Mouse (Mus musculus): ENCODE measurements around the gene Rassf1. TPM values are rescaled to one million over a fixed set of nuclear protein-coding genes. Genes with fewer than 3 reads are reported as not detected.

Rassf1 gene
- total and polyA plus RNA-seq, 3 experiments: 11.6 to 17.7 (median 15.3) TPM

DNA sequence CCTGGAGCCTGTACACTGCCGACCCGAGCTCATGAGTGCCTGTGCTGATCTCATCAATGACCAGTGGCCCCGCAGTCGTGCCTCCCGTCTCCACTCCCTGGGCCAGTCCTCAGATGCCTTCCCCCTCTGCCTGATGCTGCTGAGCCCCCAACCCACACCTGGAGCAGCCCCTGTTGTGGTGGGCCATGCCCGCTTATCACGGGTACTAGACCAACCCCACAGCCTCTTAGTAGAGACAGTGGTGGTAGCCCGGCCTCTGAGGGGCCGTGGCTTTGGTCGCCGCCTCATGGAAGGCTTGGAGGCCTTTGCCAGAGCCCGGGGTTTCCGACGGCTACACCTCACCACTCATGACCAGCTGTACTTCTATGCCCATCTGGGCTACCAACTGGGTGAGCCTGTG is 31.8 kb downstream of the Rassf1 start:
- Histone ChIP-seq H3K79me2 (replicated peaks; ENCODE audit: control insufficient read depth, extremely low read depth, insufficient read depth, poor library complexity, severe bottlenecking) (peaks cover 5% of the 10 kb centered on the region), H3K4me3 (replicated peaks in 1 of 3; ENCODE audit: low read depth in 2 of 3, low read length in 2 of 3, poor library complexity in 1 of 3) (no peak overlapping the region), H3K4me1 (ENCODE audit: control insufficient read depth in 1 of 2, insufficient read depth in 2 of 2) (peaks cover 11 to 38% of the 10 kb centered on the region in 2 experiments), H3K4me2 (ENCODE audit: insufficient read depth, low read depth, poor library complexity, severe bottlenecking) (no peak overlapping the region), H3K36me3 (replicated peaks in 1 of 2; ENCODE audit: control insufficient read depth in 1 of 2, insufficient read depth in 1 of 2, low read length in 1 of 2) (peaks cover 8 to 33% of the 10 kb centered on the region in 2 experiments), H3K9ac (ENCODE audit: insufficient read depth, low read depth) (no peak overlapping the region), H3K27me3 (replicated peaks) (no peaks in the 10 kb centered on the region), H3K9me3 (replicated peaks; ENCODE audit: low read length) (no peaks in the 10 kb centered on the region), H3K27ac (ENCODE audit: insufficient read depth, low read depth) (no peak overlapping the region)
- in situ Hi-C loops (cut with MboI; ENCODE audit: low pct_ligation_motif_present, low pct_unique_long_range_greater_than_20kb, low sequenced_read_pairs) (no loop called here), dilution Hi-C loops (cut with MboI; ENCODE audit: extremely low pct_ligation_motif_present, extremely low pct_unique_long_range_greater_than_20kb, low sequenced_read_pairs) (no loop called here)
- TF ChIP-seq NRF1 (IDR thresholded peaks at IDR 0.05; ENCODE audit: low read depth, low read length): no peak
- no peak for TF ChIP-seq MAFK (IDR thresholded peaks at IDR 0.05; ENCODE audit: insufficient replicate concordance, low read length)
- TF ChIP-seq RAD21 (IDR thresholded peaks at IDR 0.05; ENCODE audit: low read depth, low read length): no peak
- TF ChIP-seq POLR2A (IDR thresholded peaks at IDR 0.05; ENCODE audit: low read depth, low read length): no peak
- TF ChIP-seq ZKSCAN1 (IDR thresholded peaks at IDR 0.05; ENCODE audit: borderline replicate concordance, low read depth, low read length): no peak
- TF ChIP-seq GABPA (IDR thresholded peaks at IDR 0.05; ENCODE audit: insufficient replicate concordance, low read depth, low read length): no peak
- TF ChIP-seq CHD2 (IDR thresholded peaks at IDR 0.05; ENCODE audit: low read length): no peak
- TF ChIP-seq SIN3A (IDR thresholded peaks at IDR 0.05; ENCODE audit: low read length): no peak
- no peak for TF ChIP-seq PAX5 (IDR thresholded peaks at IDR 0.05; ENCODE audit: low read length)
- no peak for TF ChIP-seq SMC3 (IDR thresholded peaks at IDR 0.05; ENCODE audit: low read depth, low read length)
- no peak for TF ChIP-seq MAX (IDR thresholded peaks at IDR 0.05; ENCODE audit: low read length)
- no peak for TF ChIP-seq UBTF (IDR thresholded peaks at IDR 0.05; ENCODE audit: low read depth, low read length)
- no peak for TF ChIP-seq CTCF (conservative IDR thresholded peaks at IDR 0.05 in 1 of 2, IDR thresholded peaks at IDR 0.05 in 1 of 2; ENCODE audit: low read depth in 2 of 2, low read length in 2 of 2)
- no peak for TF ChIP-seq NELFE (IDR thresholded peaks at IDR 0.05; ENCODE audit: low read depth, low read length)
- no peak for TF ChIP-seq ETS1 (conservative IDR thresholded peaks at IDR 0.05; ENCODE audit: low read depth, low read length)
- no peak for TF ChIP-seq HCFC1 (IDR thresholded peaks at IDR 0.05; ENCODE audit: low read depth, low read length)
- TF ChIP-seq ZC3H11A (IDR thresholded peaks at IDR 0.05; ENCODE audit: low read depth, low read length): no peak
- no peak for TF ChIP-seq CHD1 (IDR thresholded peaks at IDR 0.05; ENCODE audit: low read depth, low read length)
- TF ChIP-seq TBP (conservative IDR thresholded peaks at IDR 0.05; ENCODE audit: low read depth, low read length): no peak
- TF ChIP-seq MEF2A (IDR thresholded peaks at IDR 0.05; ENCODE audit: borderline replicate concordance, low read depth, low read length): no peak
- no peak for DNase-seq (ENCODE audit: extremely low read depth)

DNA sequence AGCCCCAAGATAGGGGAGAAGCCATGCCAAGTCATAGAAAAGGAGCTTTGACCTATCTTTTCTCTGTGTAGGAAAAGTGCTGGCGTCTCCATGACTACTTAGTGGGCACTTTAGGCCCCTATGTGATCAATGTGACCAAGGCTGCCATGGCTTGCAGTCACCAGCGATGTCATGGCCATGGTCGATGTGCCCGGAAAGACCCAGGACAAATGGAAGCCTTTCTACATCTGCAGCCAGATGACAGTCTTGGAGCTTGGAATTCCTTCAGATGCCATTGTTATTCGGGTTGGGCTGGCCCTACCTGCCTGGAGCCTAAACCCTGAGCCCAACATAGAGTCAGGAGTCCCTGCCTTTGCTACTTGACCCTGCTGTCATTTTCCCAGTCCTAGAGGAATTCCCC is 35.1 kb downstream of the Rassf1 start:
- Histone ChIP-seq H3K9ac (ENCODE audit: insufficient read depth, low read depth) (no peak overlapping the region), H3K27me3 (replicated peaks) (no peaks in the 10 kb centered on the region), H3K9me3 (replicated peaks; ENCODE audit: low read length) (no peaks in the 10 kb centered on the region), H3K27ac (ENCODE audit: insufficient read depth, low read depth) (no peak overlapping the region), H3K79me2 (replicated peaks; ENCODE audit: control insufficient read depth, extremely low read depth, insufficient read depth, poor library complexity, severe bottlenecking) (peaks cover 18% of the 10 kb centered on the region), H3K4me3 (replicated peaks in 1 of 3; ENCODE audit: low read depth in 2 of 3, low read length in 2 of 3, poor library complexity in 1 of 3) (peak overlapping the region in 1 of 3 experiments; percentile 33), H3K4me2 (ENCODE audit: insufficient read depth, low read depth, poor library complexity, severe bottlenecking) (no peak overlapping the region), H3K4me1 (ENCODE audit: control insufficient read depth in 1 of 2, insufficient read depth in 2 of 2) (peaks cover 11 to 32% of the 10 kb centered on the region in 2 experiments), H3K36me3 (replicated peaks in 1 of 2; ENCODE audit: control insufficient read depth in 1 of 2, insufficient read depth in 1 of 2, low read length in 1 of 2) (peaks cover 27 to 61% of the 10 kb centered on the region in 2 experiments)
- DNase-seq (ENCODE audit: extremely low read depth): no peak
- dilution Hi-C loops (cut with MboI; ENCODE audit: extremely low pct_ligation_motif_present, extremely low pct_unique_long_range_greater_than_20kb, low sequenced_read_pairs) (no loop called here), in situ Hi-C loops (cut with MboI; ENCODE audit: low pct_ligation_motif_present, low pct_unique_long_range_greater_than_20kb, low sequenced_read_pairs) (no loop called here)
- TF ChIP-seq MEF2A (IDR thresholded peaks at IDR 0.05; ENCODE audit: borderline replicate concordance, low read depth, low read length) (no peak), USF2 (conservative IDR thresholded peaks at IDR 0.05; ENCODE audit: low read depth, low read length) (no peak), ZMIZ1 (IDR thresholded peaks at IDR 0.05; ENCODE audit: low read depth, low read length) (no peak), KAT2A (IDR thresholded peaks at IDR 0.05; ENCODE audit: insufficient replicate concordance, low read length) (no peak), JUN (IDR thresholded peaks at IDR 0.05; ENCODE audit: insufficient read depth, low read depth, low read length) (no peak), MXI1 (IDR thresholded peaks at IDR 0.05; ENCODE audit: low read depth, low read length) (no peak), ZKSCAN1 (IDR thresholded peaks at IDR 0.05; ENCODE audit: borderline replicate concordance, low read depth, low read length) (no peak), POLR2AphosphoS2 (IDR thresholded peaks at IDR 0.05; ENCODE audit: low read depth, low read length) (no peak), ELF1 (IDR thresholded peaks at IDR 0.05; ENCODE audit: low read depth, low read length) (no peak)
